Mouse (Mus musculus): ENCODE data around the gene Vmn1r237.

Vmn1r237 gene

GRCm38 (mm10) chr17:21311565-21311964 lies at the start of gene Vmn1r237:
Vmn1r237 (plus strand) TSS chr17:21311865.
- no peak for DNase-seq (ENCODE audit: low spot score)

DNA sequence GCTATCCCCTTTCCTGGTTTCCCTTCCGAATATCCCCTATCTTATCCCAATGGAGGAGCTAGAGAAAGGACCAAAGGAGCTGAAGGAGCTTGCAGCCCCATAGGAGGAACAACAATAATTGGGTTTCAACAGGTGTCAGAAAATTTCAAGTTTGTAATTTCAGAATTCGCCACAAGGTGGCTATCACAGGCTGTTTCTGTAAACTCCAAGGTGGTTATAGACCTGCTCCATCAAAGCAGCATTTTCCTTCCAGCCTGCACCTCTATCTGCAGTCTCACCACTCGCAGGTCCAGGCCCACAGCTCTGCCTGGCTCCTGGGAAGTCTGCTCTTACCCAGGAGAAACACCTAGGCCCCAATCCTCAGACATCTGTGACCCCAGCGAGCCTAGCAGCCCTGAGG lies 39.6 kb upstream of the Vmn1r237 start:
- DNase-seq (ENCODE audit: low spot score): peak; percentile 68

GRCm38 (mm10) chr17:21282642-21283041 lies 29.0 kb upstream of the Vmn1r237 start, which contains the start of gene Vmn1r236:
Vmn1r236 (plus strand) TSS chr17:21282942.
- DNase-seq (ENCODE audit: low spot score): no peak

DNA sequence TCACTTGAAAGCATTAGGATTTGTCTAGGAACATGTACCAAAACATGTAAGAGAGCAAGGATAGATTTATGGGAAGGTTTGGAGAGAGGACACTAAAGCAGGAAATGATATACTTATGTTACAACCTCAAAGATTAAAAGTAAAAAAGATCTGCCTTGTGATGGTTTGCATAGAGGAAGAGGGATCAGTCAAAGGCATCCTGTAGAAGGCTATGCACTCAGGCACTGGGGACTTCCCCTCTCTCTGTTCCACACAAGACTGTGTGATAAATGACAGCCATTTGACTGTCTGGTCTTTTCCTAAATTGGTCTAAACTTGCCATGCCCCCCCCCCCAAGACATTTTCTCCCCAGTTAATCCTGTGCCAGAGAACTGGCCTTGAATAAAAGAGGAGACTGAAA lies 27.3 kb upstream of the Vmn1r237 start:
- no peak for DNase-seq (ENCODE audit: low spot score)

DNA sequence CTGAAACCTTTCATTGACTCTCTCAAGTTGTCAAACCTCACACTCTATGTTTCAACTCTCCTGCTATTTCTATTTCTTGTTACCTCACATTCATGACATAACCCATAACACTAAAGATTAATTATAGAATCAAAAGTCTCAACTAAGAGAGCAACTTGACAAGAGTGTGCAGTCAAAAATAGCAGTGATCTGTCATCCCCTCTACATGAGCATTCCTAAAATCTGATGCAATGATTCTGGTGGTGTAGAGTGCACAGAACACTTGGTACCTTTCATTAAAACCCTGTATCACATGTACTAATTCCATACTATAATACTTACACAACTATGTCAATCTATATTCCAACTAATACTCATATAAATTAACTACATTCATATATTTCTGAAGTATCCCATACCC lies 22.0 kb upstream of the Vmn1r237 start:
- DNase-seq (ENCODE audit: low spot score): no peak
